Mouse (Mus musculus): ENCODE measurements at regions not wholly inside any gene's neighbourhood (a gene's known extent, or its start where the extent isn't known, plus 50 kb on each side); places are given as distances from the start of the nearest gene placed in this dataset. TPM values are rescaled to one million over a fixed set of nuclear protein-coding genes. Genes with fewer than 3 reads are reported as not detected.

DNA sequence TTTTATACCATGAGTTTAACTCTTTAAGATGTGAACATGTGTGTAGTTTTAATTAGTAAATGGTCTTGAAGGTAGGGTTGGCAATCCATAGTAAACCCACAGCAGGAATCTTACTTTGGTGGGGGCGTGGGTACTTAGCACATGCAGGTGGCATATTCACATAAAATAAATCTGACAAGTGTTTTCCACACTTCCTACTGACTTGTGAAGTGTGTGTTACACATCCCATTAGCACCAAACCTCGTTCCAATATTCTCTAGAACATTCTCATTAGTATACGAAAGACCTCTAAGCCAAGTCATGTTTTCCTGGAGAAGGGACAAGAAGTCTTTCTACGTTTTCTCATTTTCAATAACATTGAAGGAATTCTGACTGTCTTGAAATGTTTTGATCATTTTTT lies 529.7 kb downstream of the Tecrl start:
- Histone ChIP-seq H3K9me3 (ENCODE audit: control insufficient read depth, low read length) (no peaks in the 10 kb centered on the region), H3K9ac (ENCODE audit: low read length) (no peak overlapping the region), H3K4me3 (ENCODE audit: low read depth, low read length) (no peak overlapping the region), H3K27me3 (ENCODE audit: control insufficient read depth, insufficient read depth, low read length) (no peaks in the 10 kb centered on the region), H3K4me1 (replicated peaks; ENCODE audit: control insufficient read depth, insufficient read depth, low read length) (no peaks in the 10 kb centered on the region), H3K27ac (ENCODE audit: low read depth, low read length) (no peak overlapping the region), H3K4me2 (ENCODE audit: low read depth, low read length, severe bottlenecking) (no peak overlapping the region), H3K36me3 (ENCODE audit: control insufficient read depth, insufficient read depth, low read length) (no peaks in the 10 kb centered on the region)
- whole genome bisulfite sequencing = 81% methylated on average over 4 of the region's 4 CpGs
- DNase-seq (ENCODE audit: low spot score) = no peak
- ATAC-seq (replicated peaks; ENCODE audit: low FRiP score) = no peak; the same call in 1 of the 2 replicates

GRCm38 (mm10) chr5:82793197-82793596 lies 561.8 kb downstream of the Tecrl start:
- 84% methylated on average over 1 of the region's 1 CpGs for WGBS
- Histone ChIP-seq H3K27ac (ENCODE audit: low read depth, low read length) (no peak overlapping the region), H3K27me3 (ENCODE audit: control insufficient read depth, insufficient read depth, low read length) (no peaks in the 10 kb centered on the region), H3K9ac (ENCODE audit: low read length) (no peak overlapping the region), H3K9me3 (ENCODE audit: control insufficient read depth, low read length) (no peaks in the 10 kb centered on the region), H3K4me2 (ENCODE audit: low read depth, low read length, severe bottlenecking) (no peak overlapping the region), H3K4me3 (ENCODE audit: low read depth, low read length) (no peak overlapping the region), H3K4me1 (replicated peaks; ENCODE audit: control insufficient read depth, insufficient read depth, low read length) (no peaks in the 10 kb centered on the region), H3K36me3 (ENCODE audit: control insufficient read depth, insufficient read depth, low read length) (no peaks in the 10 kb centered on the region)
- no peak for ATAC-seq (replicated peaks; ENCODE audit: low FRiP score)
- DNase-seq (ENCODE audit: low spot score) = no peak

MicroRNA genes in the stretch of these regions (microRNA counts, 519-probe panel; counts per million panel counts)
- 31.2 counts per million for microRNA mmu-miR-1187

Small RNA genes in the stretch of these regions (microRNA-seq; reads per million reads assigned to microRNA genes)
- not detected for gene Mir1187 (ENCODE audit: insufficient number of aligned reads)

Measured in forebrain, embryonic 11.5 days (tissue).